8 mouse cellular contexts compared by ENCODE assay signal in genomic region chr19:24554425-24554824, GRCm38 (mm10). TPM values are rescaled to one million over a fixed set of nuclear protein-coding genes. Genes with fewer than 3 reads are reported as not detected.
DNase-seq lines count a peak whose midpoint lies in the region; ATAC-seq and TF ChIP-seq lines count a peak whose summit lies in the region.

No protein-coding gene starts in this region.

- H3K27ac ChIP-seq in gastrocnemius, adult 2 months, result no peak overlapping the region
- H3K27ac ChIP-seq in neural tube, embryonic 11.5 days (ENCODE audit: low read depth, low read length), result no peak overlapping the region
- H3K27ac ChIP-seq in limb, embryonic 14.5 days (replicated peaks; ENCODE audit: low read depth, low read length), result no peak overlapping the region
- H3K27ac ChIP-seq in stomach, embryonic 15.5 days, result no peak overlapping the region

- H3K4me2 ChIP-seq in neural tube, embryonic 11.5 days (ENCODE audit: low read depth), result peak overlapping the region; percentile 79
- peak overlapping the region; percentile 95; the same call in 1 of the 2 replicates for H3K4me2 ChIP-seq in limb, embryonic 14.5 days (replicated peaks; ENCODE audit: low read depth, low read length, severe bottlenecking)
- H3K4me2 ChIP-seq in stomach, embryonic 15.5 days, result peak overlapping the region; percentile 96

- no peak for DNase-seq in gastrocnemius, adult 2 months
- no peak for DNase-seq in gastrocnemius, postnatal 14 days
- no peak for DNase-seq in neural tube, embryonic 11.5 days (ENCODE audit: low spot score)
- no peak for DNase-seq in neural tube, embryonic 10.5 days (ENCODE audit: extremely low spot score, low spot score)
- no peak for DNase-seq in limb, embryonic 14.5 days (ENCODE audit: low spot score)
- DNase-seq in cerebellum, adult 9-11 months, result no peak
- DNase-seq in lung, postnatal 25 days (ENCODE audit: low spot score), result no peak

- no peak for ATAC-seq in neural tube, embryonic 11.5 days (ENCODE audit: insufficient read depth, low FRiP score, low TSS enrichment)
- no peak for ATAC-seq in limb, embryonic 14.5 days (ENCODE audit: low FRiP score, low read depth)
- ATAC-seq in stomach, embryonic 15.5 days (ENCODE audit: insufficient read depth, low FRiP score, low read depth), result no peak

- WGBS in neural tube, embryonic 11.5 days, result 31% methylated on average over 4 of the region's 4 CpGs
- WGBS in limb, embryonic 14.5 days, result 23% methylated on average over 4 of the region's 4 CpGs
- WGBS in stomach, embryonic 15.5 days, result 28% methylated on average over 4 of the region's 4 CpGs

- TF ChIP-seq POLR2A in limb, embryonic 14.5 days (IDR thresholded peaks at IDR 0.05; ENCODE audit: borderline replicate concordance, extremely low read depth, insufficient read depth, insufficient read length), result no peak

- H3K27me3 ChIP-seq in neural tube, embryonic 11.5 days (ENCODE audit: control insufficient read depth, insufficient read depth, low read length), result 0 out of 2 replicates have a peak, but pooled peaks cover 5% of the 10 kb centered on the region
- H3K27me3 ChIP-seq in limb, embryonic 14.5 days (ENCODE audit: control insufficient read depth, insufficient read depth, low read length), result peaks cover 23% of the 10 kb centered on the region; the same call in 1 of the 2 replicates
- H3K27me3 ChIP-seq in stomach, embryonic 15.5 days (replicated peaks), result 0 out of 2 replicates have a peak, but pooled peaks cover 8% of the 10 kb centered on the region

- peaks cover 16% of the 10 kb centered on the region for H3K4me1 ChIP-seq in neural tube, embryonic 11.5 days (ENCODE audit: control insufficient read depth, insufficient read depth, low read length)
- H3K4me1 ChIP-seq in limb, embryonic 14.5 days (ENCODE audit: control insufficient read depth, insufficient read depth, low read length), result peaks cover 12% of the 10 kb centered on the region; the same call in 1 of the 2 replicates
- H3K4me1 ChIP-seq in stomach, embryonic 15.5 days, result peaks cover 17% of the 10 kb centered on the region

- no peak for TF ChIP-seq CTCF in gastrocnemius, adult 2 months (IDR thresholded peaks at IDR 0.05)

- intact Hi-C loops in gastrocnemius, adult 2 months (cut with DNase I), result loop anchor here (10.0 kb wide), 1 partner anchor 400 kb away; no protein-coding TSS in a partner anchor
- intact Hi-C loops in gastrocnemius, postnatal 14 days (cut with DNase I; ENCODE audit: low total_unique reads), result no loop called here

- H3K36me3 ChIP-seq in neural tube, embryonic 11.5 days (ENCODE audit: control insufficient read depth, insufficient read depth, low read length), result no peaks in the 10 kb centered on the region
- H3K36me3 ChIP-seq in limb, embryonic 14.5 days (ENCODE audit: control insufficient read depth, insufficient read depth, low read length), result no peaks in the 10 kb centered on the region
- no peaks in the 10 kb centered on the region for H3K36me3 ChIP-seq in stomach, embryonic 15.5 days

- H3K4me3 ChIP-seq in gastrocnemius, adult 2 months, result peak overlapping the region; percentile 89
- peak overlapping the region; percentile 73 for H3K4me3 ChIP-seq in neural tube, embryonic 11.5 days (ENCODE audit: low read depth, low read length)
- no peak overlapping the region for H3K4me3 ChIP-seq in limb, embryonic 14.5 days (replicated peaks; ENCODE audit: low read length)
- H3K4me3 ChIP-seq in stomach, embryonic 15.5 days (replicated peaks), result peak overlapping the region; percentile 82

- H3K9ac ChIP-seq in neural tube, embryonic 11.5 days (ENCODE audit: low read length), result no peak overlapping the region
- no peak overlapping the region for H3K9ac ChIP-seq in limb, embryonic 14.5 days (ENCODE audit: low read depth, low read length, severe bottlenecking)
- no peak overlapping the region for H3K9ac ChIP-seq in stomach, embryonic 15.5 days

- H3K9me3 ChIP-seq in neural tube, embryonic 11.5 days (ENCODE audit: control insufficient read depth, low read length), result no peaks in the 10 kb centered on the region
- H3K9me3 ChIP-seq in limb, embryonic 14.5 days (ENCODE audit: control insufficient read depth, low read length), result no peaks in the 10 kb centered on the region
- H3K9me3 ChIP-seq in stomach, embryonic 15.5 days, result no peaks in the 10 kb centered on the region

RNA-seq across cellular contexts. Expression of gene Pip5k1b, which starts 1.2 kb away (rescaled TPM):
- total RNA-seq in gastrocnemius, adult 2 months (2021), result under 1 TPM; 0.23 to 0.53 TPM
- 1 to 10 TPM in 1 of 2 experiments, under 1 TPM in 1; 0.51 to 1.0 TPM for total RNA-seq in gastrocnemius, postnatal 14 days (2021)
- polyA plus RNA-seq in neural tube, embryonic 11.5 days (2014; fragmentation: Nextera tagmentation; extraction: Ambion mirVana), result 1.3 and 2.7 TPM in 2 replicates
- 1.4 and 1.7 TPM in 2 replicates for polyA plus RNA-seq in limb, embryonic 14.5 days (2012; rRNA removed)
- polyA plus RNA-seq in limb, embryonic 14.5 days (2014; fragmentation: Nextera tagmentation; extraction: Ambion mirVana), result 0.57 and 0.83 TPM in 2 replicates
- polyA plus RNA-seq in stomach, embryonic 15.5 days (2015; fragmentation: Nextera tagmentation; extraction: Ambion mirVana), result 4.7 and 5.3 TPM in 2 replicates
